Mouse (Mus musculus) erythroblast, embryonic 14.5 days (primary cell): Measurements from ENCODE around the gene S100a7a. TPM values are rescaled to one million over a fixed set of nuclear protein-coding genes. Genes with fewer than 3 reads are reported as not detected.

Source experiments
- H3K27me3 ChIP-seq: 2 replicates; pipeline ENCODE4 v1.6.1; 2012; ENCODE audit warnings: inconsistent platforms; ENCODE audit not compliant: control insufficient read depth
- H3K36me3 ChIP-seq: 2 replicates; pipeline ENCODE4 v1.6.1; 2012; ENCODE audit warnings: mild to moderate bottlenecking, inconsistent platforms; ENCODE audit not compliant: control insufficient read depth
- H3K4me1 ChIP-seq: 2 replicates; pipeline ENCODE4 v1.6.1; 2012; ENCODE audit warnings: inconsistent platforms; ENCODE audit not compliant: control insufficient read depth
- H3K4me3 ChIP-seq: replicated peaks from 2 replicates; pipeline ENCODE3; 2012; ENCODE audit warnings: moderate library complexity, mild to moderate bottlenecking, inconsistent platforms
- H3K9me3 ChIP-seq: 2 replicates; pipeline ENCODE4 v1.6.1; 2012; ENCODE audit warnings: low read length, inconsistent platforms, mixed read lengths; ENCODE audit not compliant: control insufficient read depth
- GATA1 ChIP-seq: IDR thresholded peaks from 2 replicates; pipeline ENCODE4 v1.6.1; 2012; ENCODE audit warnings: low read length, inconsistent platforms, mixed read lengths
- TAL1 ChIP-seq: IDR thresholded peaks from 3 replicates; pipeline ENCODE4 v1.6.1; 2012; ENCODE audit warnings: low read length, inconsistent platforms, mixed read lengths
- polyA plus RNA-seq: library from polyadenylated mRNA; stranded (reverse); fragments of >175 nt; gene quantifications from 2 replicates; pipeline ENCODE4 v1.2.3, GENCODE M21; 2012

S100a7a gene
- not detected in 2 replicates for polyA plus RNA-seq

GRCm38 (mm10) chr3:90653717-90654116 lies at the start of gene S100a7a:
S100a7a (plus strand) TSS chr3:90654017.
- no peak for TF ChIP-seq TAL1
- no peak for TF ChIP-seq GATA1
- Histone ChIP-seq H3K4me1 (no peaks in the 10 kb centered on the region), H3K4me3 (no peak within 1 kb of the TSS)

DNA sequence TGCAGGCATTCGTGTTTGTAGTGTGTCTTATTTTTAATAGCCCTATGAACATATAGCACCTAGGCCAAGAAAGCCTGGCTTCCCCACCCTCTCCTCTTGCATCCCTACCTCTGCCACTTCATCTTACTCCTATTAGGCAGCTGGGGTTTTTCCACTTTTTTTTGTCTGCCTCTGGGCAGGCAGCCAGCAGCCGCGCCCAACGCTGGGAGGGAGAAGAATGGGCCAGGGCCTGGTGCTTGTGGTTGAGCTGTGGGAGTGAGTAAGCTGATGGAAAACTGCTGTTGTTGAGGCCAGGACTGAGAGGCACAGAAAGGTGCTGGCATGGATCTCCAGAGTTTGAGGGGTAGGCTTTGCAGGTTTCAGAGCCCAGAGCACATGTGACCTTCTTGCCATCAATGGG lies 49.4 kb upstream of the S100a7a start:
- no peaks in the 10 kb centered on the region for H3K4me1 ChIP-seq
- H3K9me3 ChIP-seq: no peaks in the 10 kb centered on the region
- no peaks in the 10 kb centered on the region for H3K36me3 ChIP-seq
- no peak for TF ChIP-seq GATA1
- no peak for TF ChIP-seq TAL1
- H3K4me3 ChIP-seq: no peak overlapping the region
- no peaks in the 10 kb centered on the region for H3K27me3 ChIP-seq

More at GRCm38 (mm10) chr3:90653717-90654116, at the start of gene S100a7a:
- no peaks in the 10 kb centered on the region for H3K36me3 ChIP-seq
- H3K27me3 ChIP-seq: no peaks in the 10 kb centered on the region
- H3K9me3 ChIP-seq: no peaks in the 10 kb centered on the region

DNA sequence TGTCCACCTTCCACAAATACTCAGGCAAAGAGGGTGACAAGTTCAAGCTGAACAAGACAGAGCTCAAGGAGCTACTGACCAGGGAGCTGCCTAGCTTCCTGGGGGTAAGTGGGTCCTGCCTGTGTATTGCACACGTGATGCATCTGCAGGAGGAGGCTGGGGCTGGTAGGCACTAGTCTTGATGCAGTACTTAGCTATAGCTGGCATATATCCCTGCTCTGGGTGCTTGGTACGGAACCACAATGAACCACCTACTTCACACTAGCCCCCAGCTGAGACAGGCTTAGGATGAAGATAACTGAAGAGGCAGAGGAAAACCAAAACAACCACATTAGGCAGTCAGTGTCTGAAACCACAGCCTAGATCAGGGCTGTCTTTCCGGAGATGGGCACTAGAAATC lies 48.8 kb upstream of the S100a7a start:
- Histone ChIP-seq H3K27me3 (no peaks in the 10 kb centered on the region), H3K36me3 (no peaks in the 10 kb centered on the region), H3K4me1 (no peaks in the 10 kb centered on the region), H3K9me3 (no peaks in the 10 kb centered on the region), H3K4me3 (no peak overlapping the region)
- TF ChIP-seq GATA1: no peak
- no peak for TF ChIP-seq TAL1

DNA sequence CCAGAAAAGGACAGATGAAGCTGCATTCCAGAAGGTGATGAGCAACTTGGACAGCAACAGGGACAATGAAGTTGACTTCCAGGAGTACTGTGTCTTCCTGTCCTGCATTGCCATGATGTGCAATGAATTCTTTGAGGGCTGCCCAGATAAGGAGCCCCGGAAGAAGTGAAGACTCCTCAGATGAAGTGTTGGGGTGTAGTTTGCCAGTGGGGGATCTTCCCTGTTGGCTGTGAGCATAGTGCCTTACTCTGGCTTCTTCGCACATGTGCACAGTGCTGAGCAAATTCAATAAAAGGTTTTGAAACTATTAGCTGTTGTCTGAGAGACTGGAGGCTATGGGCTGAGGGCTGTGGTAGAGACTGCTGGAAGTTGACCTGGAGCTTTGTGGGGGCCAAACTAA lies 48.1 kb upstream of the S100a7a start:
- no peak for TF ChIP-seq GATA1
- TF ChIP-seq TAL1: no peak
- H3K4me3 ChIP-seq: no peak overlapping the region
- H3K9me3 ChIP-seq: no peaks in the 10 kb centered on the region
- no peaks in the 10 kb centered on the region for H3K27me3 ChIP-seq
- no peaks in the 10 kb centered on the region for H3K4me1 ChIP-seq
- no peaks in the 10 kb centered on the region for H3K36me3 ChIP-seq

GRCm38 (mm10) chr3:90606185-90606584 lies 47.6 kb upstream of the S100a7a start:
- TF ChIP-seq GATA1 (no peak), TAL1 (no peak)
- H3K27me3 ChIP-seq: no peaks in the 10 kb centered on the region
- H3K4me1 ChIP-seq: no peaks in the 10 kb centered on the region
- no peaks in the 10 kb centered on the region for H3K36me3 ChIP-seq
- H3K4me3 ChIP-seq: no peak overlapping the region
- H3K9me3 ChIP-seq: no peaks in the 10 kb centered on the region

GRCm38 (mm10) chr3:90607361-90607760 lies 46.5 kb upstream of the S100a7a start:
- no peak for TF ChIP-seq TAL1
- TF ChIP-seq GATA1: no peak
- Histone ChIP-seq H3K4me3 (no peak overlapping the region), H3K9me3 (no peaks in the 10 kb centered on the region), H3K27me3 (no peaks in the 10 kb centered on the region), H3K4me1 (no peaks in the 10 kb centered on the region), H3K36me3 (no peaks in the 10 kb centered on the region)

- Histone ChIP-seq H3K27me3 (peaks cover 5% of the 10 kb centered on the region), H3K4me1 (peaks cover 6% of the 10 kb centered on the region), H3K36me3 (no peaks in the 10 kb centered on the region), H3K4me3 (no peak within 1 kb of the TSS), H3K9me3 (no peaks in the 10 kb centered on the region)
- TF ChIP-seq TAL1: no peak
- TF ChIP-seq GATA1: no peak
Observed at GRCm38 (mm10) chr3:90608223-90608622, 45.6 kb upstream of the S100a7a start, which contains the start of gene S100a5. S100a5 (plus strand) TSS chr3:90608523.

- Histone ChIP-seq H3K9me3 (no peaks in the 10 kb centered on the region), H3K36me3 (no peaks in the 10 kb centered on the region), H3K4me3 (no peak overlapping the region), H3K27me3 (peaks cover 8% of the 10 kb centered on the region), H3K4me1 (peaks cover 7% of the 10 kb centered on the region)
- TF ChIP-seq TAL1 (no peak), GATA1 (no peak)
Observed at GRCm38 (mm10) chr3:90609102-90609501, 44.7 kb upstream of the S100a7a start.

DNA sequence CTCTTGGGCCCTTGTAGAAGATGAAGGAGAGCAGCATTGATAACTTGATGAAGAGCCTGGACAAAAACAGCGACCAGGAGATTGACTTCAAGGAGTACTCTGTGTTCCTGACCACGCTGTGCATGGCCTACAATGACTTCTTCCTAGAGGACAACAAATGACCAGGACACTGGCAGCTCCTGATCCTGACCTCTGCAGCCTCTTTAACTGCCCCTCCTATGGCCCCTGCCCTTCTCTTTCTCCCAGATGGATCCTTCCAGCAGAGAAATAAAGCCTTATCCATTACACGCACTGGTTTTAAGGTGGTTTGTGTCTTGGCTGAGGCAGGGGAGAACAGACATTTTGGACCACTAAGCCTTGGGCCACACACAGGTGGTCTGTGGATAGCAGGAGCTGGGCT lies 42.3 kb upstream of the S100a7a start:
- TF ChIP-seq TAL1: no peak
- no peak for TF ChIP-seq GATA1
- H3K4me3 ChIP-seq: no peak overlapping the region
- no peaks in the 10 kb centered on the region for H3K9me3 ChIP-seq
- peaks cover 8% of the 10 kb centered on the region for H3K27me3 ChIP-seq
- H3K4me1 ChIP-seq: peaks cover 7% of the 10 kb centered on the region
- H3K36me3 ChIP-seq: no peaks in the 10 kb centered on the region

- TF ChIP-seq GATA1: no peak
- TF ChIP-seq TAL1: no peak
- peaks cover 8% of the 10 kb centered on the region for H3K27me3 ChIP-seq
- H3K9me3 ChIP-seq: no peaks in the 10 kb centered on the region
- H3K4me1 ChIP-seq: peaks cover 7% of the 10 kb centered on the region
- no peak overlapping the region for H3K4me3 ChIP-seq
- H3K36me3 ChIP-seq: no peaks in the 10 kb centered on the region
Observed at GRCm38 (mm10) chr3:90612061-90612460, 41.8 kb upstream of the S100a7a start.
